Mouse (Mus musculus): ENCODE data around the gene Agbl1. TPM values are rescaled to one million over a fixed set of nuclear protein-coding genes. Genes with fewer than 3 reads are reported as not detected.

The Agbl1 gene
- total and polyA plus RNA-seq, 3 experiments: not detected

GRCm38 (mm10) chr7:76485546-76485945, 255.9 kb downstream of the Agbl1 start:
- Histone ChIP-seq H3K9me3 (replicated peaks; ENCODE audit: low read length) (no peaks in the 10 kb centered on the region), H3K9ac (ENCODE audit: insufficient read depth, low read depth) (no peak overlapping the region), H3K4me3 (replicated peaks in 1 of 3; ENCODE audit: low read depth in 2 of 3, low read length in 2 of 3, poor library complexity in 1 of 3) (no peak overlapping the region), H3K4me1 (ENCODE audit: control insufficient read depth in 1 of 2, insufficient read depth in 2 of 2) (no peaks in the 10 kb centered on the region), H3K4me2 (ENCODE audit: insufficient read depth, low read depth, poor library complexity, severe bottlenecking) (no peak overlapping the region), H3K79me2 (replicated peaks; ENCODE audit: control insufficient read depth, extremely low read depth, insufficient read depth, poor library complexity, severe bottlenecking) (no peaks in the 10 kb centered on the region), H3K27ac (ENCODE audit: insufficient read depth, low read depth) (no peak overlapping the region), H3K36me3 (replicated peaks in 1 of 2; ENCODE audit: control insufficient read depth in 1 of 2, insufficient read depth in 1 of 2, low read length in 1 of 2) (no peaks in the 10 kb centered on the region), H3K27me3 (replicated peaks) (no peaks in the 10 kb centered on the region)
- DNase-seq (ENCODE audit: extremely low read depth): no peak
- dilution Hi-C loops (cut with MboI; ENCODE audit: extremely low pct_ligation_motif_present, extremely low pct_unique_long_range_greater_than_20kb, low sequenced_read_pairs): no loop called here
- no peak for TF ChIP-seq ZC3H11A (IDR thresholded peaks at IDR 0.05; ENCODE audit: low read depth, low read length)
- in situ Hi-C loops (cut with MboI; ENCODE audit: low pct_ligation_motif_present, low pct_unique_long_range_greater_than_20kb, low sequenced_read_pairs): no loop called here

- Histone ChIP-seq H3K9ac (ENCODE audit: insufficient read depth, low read depth) (no peak overlapping the region), H3K27ac (ENCODE audit: insufficient read depth, low read depth) (no peak overlapping the region), H3K4me3 (replicated peaks in 1 of 3; ENCODE audit: low read depth in 2 of 3, low read length in 2 of 3, poor library complexity in 1 of 3) (no peak overlapping the region), H3K27me3 (replicated peaks) (no peaks in the 10 kb centered on the region), H3K36me3 (replicated peaks in 1 of 2; ENCODE audit: control insufficient read depth in 1 of 2, insufficient read depth in 1 of 2, low read length in 1 of 2) (no peaks in the 10 kb centered on the region), H3K4me2 (ENCODE audit: insufficient read depth, low read depth, poor library complexity, severe bottlenecking) (no peak overlapping the region), H3K9me3 (replicated peaks; ENCODE audit: low read length) (no peaks in the 10 kb centered on the region), H3K4me1 (ENCODE audit: control insufficient read depth in 1 of 2, insufficient read depth in 2 of 2) (no peaks in the 10 kb centered on the region), H3K79me2 (replicated peaks; ENCODE audit: control insufficient read depth, extremely low read depth, insufficient read depth, poor library complexity, severe bottlenecking) (no peaks in the 10 kb centered on the region)
- no peak for TF ChIP-seq BHLHE40 (IDR thresholded peaks at IDR 0.05; ENCODE audit: low read depth, low read length)
- dilution Hi-C loops (cut with MboI; ENCODE audit: extremely low pct_ligation_motif_present, extremely low pct_unique_long_range_greater_than_20kb, low sequenced_read_pairs): no loop called here
- in situ Hi-C loops (cut with MboI; ENCODE audit: low pct_ligation_motif_present, low pct_unique_long_range_greater_than_20kb, low sequenced_read_pairs): no loop called here
- DNase-seq (ENCODE audit: extremely low read depth): no peak
Observed at GRCm38 (mm10) chr7:76487519-76487918, 257.8 kb downstream of the Agbl1 start.

- H3K79me2 ChIP-seq (replicated peaks; ENCODE audit: control insufficient read depth, extremely low read depth, insufficient read depth, poor library complexity, severe bottlenecking): no peaks in the 10 kb centered on the region
- no peak for TF ChIP-seq SIN3A (IDR thresholded peaks at IDR 0.05; ENCODE audit: low read length)
- TF ChIP-seq JUN (IDR thresholded peaks at IDR 0.05; ENCODE audit: insufficient read depth, low read depth, low read length): no peak
- TF ChIP-seq ZMIZ1 (IDR thresholded peaks at IDR 0.05; ENCODE audit: low read depth, low read length): no peak
- no peak for TF ChIP-seq NELFE (IDR thresholded peaks at IDR 0.05; ENCODE audit: low read depth, low read length)
- no peak for TF ChIP-seq CTCF (conservative IDR thresholded peaks at IDR 0.05 in 1 of 2, IDR thresholded peaks at IDR 0.05 in 1 of 2; ENCODE audit: low read depth in 2 of 2, low read length in 2 of 2)
- no peak for TF ChIP-seq ZNF384 (IDR thresholded peaks at IDR 0.05; ENCODE audit: low read depth, low read length)
- TF ChIP-seq HCFC1 (IDR thresholded peaks at IDR 0.05; ENCODE audit: low read depth, low read length): no peak
- no peak for TF ChIP-seq MAZ (IDR thresholded peaks at IDR 0.05; ENCODE audit: low read depth, low read length)
- no peaks in the 10 kb centered on the region for H3K9me3 ChIP-seq (replicated peaks; ENCODE audit: low read length)
- no peaks in the 10 kb centered on the region for H3K4me1 ChIP-seq (ENCODE audit: control insufficient read depth in 1 of 2, insufficient read depth in 2 of 2)
- dilution Hi-C loops (cut with MboI; ENCODE audit: extremely low pct_ligation_motif_present, extremely low pct_unique_long_range_greater_than_20kb, low sequenced_read_pairs): no loop called here
- H3K27me3 ChIP-seq (replicated peaks): no peaks in the 10 kb centered on the region
- H3K36me3 ChIP-seq (replicated peaks in 1 of 2; ENCODE audit: control insufficient read depth in 1 of 2, insufficient read depth in 1 of 2, low read length in 1 of 2): no peaks in the 10 kb centered on the region
- no peak overlapping the region for H3K9ac ChIP-seq (ENCODE audit: insufficient read depth, low read depth)
- peak; percentile 8 for DNase-seq (ENCODE audit: extremely low read depth)
- no peak overlapping the region for H3K4me2 ChIP-seq (ENCODE audit: insufficient read depth, low read depth, poor library complexity, severe bottlenecking)
- no peak overlapping the region for H3K4me3 ChIP-seq (replicated peaks in 1 of 3; ENCODE audit: low read depth in 2 of 3, low read length in 2 of 3, poor library complexity in 1 of 3)
- H3K27ac ChIP-seq (ENCODE audit: insufficient read depth, low read depth): no peak overlapping the region
- in situ Hi-C loops (cut with MboI; ENCODE audit: low pct_ligation_motif_present, low pct_unique_long_range_greater_than_20kb, low sequenced_read_pairs): no loop called here
Observed at GRCm38 (mm10) chr7:76524291-76524690, 294.6 kb downstream of the Agbl1 start.

All from CH12.LX (cell line).